Mouse (Mus musculus) lung, postnatal 25 days (tissue): Measurements from ENCODE around the gene Lhfpl2.

Experiments used
- DNase-seq: peaks from one replicate; pipeline ENCODE4 v3.0.0; 2022; ENCODE audit warnings: low spot score

Lhfpl2 gene

GRCm38 (mm10) chr13:94066626-94067275 is 9.2 kb downstream of the Lhfpl2 start:
- no peak for DNase-seq

GRCm38 (mm10) chr13:94068308-94068707 is 10.7 kb downstream of the Lhfpl2 start:
- no peak for DNase-seq

- no peak for DNase-seq
Observed at GRCm38 (mm10) chr13:94069421-94070307, 12.1 kb downstream of the Lhfpl2 start.

- DNase-seq = no peak
Observed at GRCm38 (mm10) chr13:94070308-94070619, 12.7 kb downstream of the Lhfpl2 start.

GRCm38 (mm10) chr13:94070927-94071326 is 13.3 kb downstream of the Lhfpl2 start:
- no peak for DNase-seq

GRCm38 (mm10) chr13:94073046-94073715 is 15.6 kb downstream of the Lhfpl2 start:
- no peak for DNase-seq

- no peak for DNase-seq
Observed at GRCm38 (mm10) chr13:94073716-94074115, 16.1 kb downstream of the Lhfpl2 start.

GRCm38 (mm10) chr13:94075181-94075580 is 17.6 kb downstream of the Lhfpl2 start:
- DNase-seq = no peak

- no peak for DNase-seq
Observed at GRCm38 (mm10) chr13:94077136-94078018, 19.8 kb downstream of the Lhfpl2 start.

GRCm38 (mm10) chr13:94083196-94083595 is 25.6 kb downstream of the Lhfpl2 start:
- no peak for DNase-seq

- DNase-seq = no peak
Observed at GRCm38 (mm10) chr13:94084220-94085126, 26.9 kb downstream of the Lhfpl2 start.

GRCm38 (mm10) chr13:94086090-94086808 is 28.7 kb downstream of the Lhfpl2 start:
- no peak for DNase-seq

- DNase-seq = no peak
Observed at GRCm38 (mm10) chr13:94087061-94087460, 29.5 kb downstream of the Lhfpl2 start.

GRCm38 (mm10) chr13:94088788-94089187 is 31.2 kb downstream of the Lhfpl2 start:
- DNase-seq = no peak

GRCm38 (mm10) chr13:94089286-94089685 is 31.7 kb downstream of the Lhfpl2 start:
- DNase-seq = no peak

GRCm38 (mm10) chr13:94091366-94091765 is 33.8 kb downstream of the Lhfpl2 start:
- no peak for DNase-seq

GRCm38 (mm10) chr13:94094176-94094575 is 36.6 kb downstream of the Lhfpl2 start:
- DNase-seq = peak; percentile 48

- DNase-seq = no peak
Observed at GRCm38 (mm10) chr13:94094625-94095024, 37.0 kb downstream of the Lhfpl2 start.

- no peak for DNase-seq
Observed at GRCm38 (mm10) chr13:94095202-94095601, 37.6 kb downstream of the Lhfpl2 start.

GRCm38 (mm10) chr13:94097667-94098066 is 40.1 kb downstream of the Lhfpl2 start:
- no peak for DNase-seq
